Mouse (Mus musculus): ENCODE measurements at regions not wholly inside any gene's neighbourhood (a gene's known extent, or its start where the extent isn't known, plus 50 kb on each side); places are given as distances from the start of the nearest gene placed in this dataset.

GRCm38 (mm10) chr1:120667776-120668175 lies 65.6 kb downstream of the En1 start:
- no peak for DNase-seq

GRCm38 (mm10) chr1:120683532-120684245 lies 81.5 kb downstream of the En1 start:
- no peak for DNase-seq

GRCm38 (mm10) chr1:120685650-120686244 lies 83.5 kb downstream of the En1 start:
- DNase-seq = no peak

- no peak for DNase-seq
Observed at GRCm38 (mm10) chr1:120691571-120691970, 89.4 kb downstream of the En1 start.

- DNase-seq = no peak
Observed at GRCm38 (mm10) chr1:120698189-120698588, 96.0 kb downstream of the En1 start.

- no peak for DNase-seq
Observed at GRCm38 (mm10) chr1:120704201-120704600, 102.0 kb downstream of the En1 start.

- no peak for DNase-seq
Observed at GRCm38 (mm10) chr1:120706011-120706410, 103.8 kb downstream of the En1 start.

- no peak for DNase-seq
Observed at GRCm38 (mm10) chr1:120708511-120708910, 106.3 kb downstream of the En1 start.

GRCm38 (mm10) chr1:120715105-120715877 lies 113.1 kb downstream of the En1 start:
- no peak for DNase-seq

- DNase-seq = no peak
Observed at GRCm38 (mm10) chr1:120726777-120727176, 124.6 kb downstream of the En1 start.

- DNase-seq = no peak
Observed at GRCm38 (mm10) chr1:120727427-120727826, 125.2 kb downstream of the En1 start.

- DNase-seq = no peak
Observed at GRCm38 (mm10) chr1:120732003-120732402, 129.8 kb downstream of the En1 start.

- no peak for DNase-seq
Observed at GRCm38 (mm10) chr1:120733683-120734082, 131.5 kb downstream of the En1 start.

- DNase-seq = no peak
Observed at GRCm38 (mm10) chr1:120734846-120735245, 132.6 kb downstream of the En1 start.

- no peak for DNase-seq
Observed at GRCm38 (mm10) chr1:120739499-120739898, 137.3 kb downstream of the En1 start.

GRCm38 (mm10) chr1:120741091-120741740 lies 139.0 kb downstream of the En1 start:
- no peak for DNase-seq

GRCm38 (mm10) chr1:120748963-120749362 lies 146.7 kb downstream of the En1 start:
- DNase-seq = no peak

- no peak for DNase-seq
Observed at GRCm38 (mm10) chr1:120753406-120753805, 151.2 kb downstream of the En1 start.

- DNase-seq = no peak
Observed at GRCm38 (mm10) chr1:120754337-120754736, 152.1 kb downstream of the En1 start.

GRCm38 (mm10) chr1:120757283-120757821 lies 155.1 kb downstream of the En1 start:
- no peak for DNase-seq

GRCm38 (mm10) chr1:120758172-120758571 lies 156.0 kb downstream of the En1 start:
- no peak for DNase-seq

- no peak for DNase-seq
Observed at GRCm38 (mm10) chr1:120758762-120759161, 156.5 kb downstream of the En1 start.

GRCm38 (mm10) chr1:120759380-120759779 lies 157.2 kb downstream of the En1 start:
- no peak for DNase-seq
